Mouse (Mus musculus): ENCODE results near the gene Yipf2. TPM values are rescaled to one million over a fixed set of nuclear protein-coding genes. Genes with fewer than 3 reads are reported as not detected.
"Not testable (repeated sequence)": the region's sequence is repeated elsewhere in the genome, so short reads cannot be mapped to it uniquely, and the experiment has no call there.

Yipf2 gene
- polyA plus RNA-seq, 1 experiment from 2014 or later, result 29.7 TPM

DNA sequence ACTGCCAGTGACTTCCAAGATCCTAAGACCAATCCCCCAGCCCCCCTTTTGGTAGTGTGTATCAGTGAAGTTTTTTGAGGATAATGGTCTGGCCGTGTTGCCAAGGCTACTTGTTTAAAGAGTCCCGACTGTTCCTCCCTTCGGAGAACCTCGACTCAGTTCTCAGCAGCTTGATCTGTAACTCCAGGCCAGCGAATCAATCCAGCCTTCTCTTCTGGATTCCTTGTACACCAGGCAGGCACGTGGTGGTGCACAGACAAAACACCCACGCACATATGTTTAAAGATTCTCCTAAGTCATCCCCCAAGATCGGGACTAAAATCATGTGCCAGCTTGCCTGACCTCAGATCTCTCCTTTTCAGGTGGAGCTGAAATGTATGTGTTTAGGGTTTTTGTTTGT is 1.7 kb upstream of the Yipf2 start:
- Histone ChIP-seq H3K4me1 (peaks cover 27% of the 10 kb centered on the region), H3K36me3 (peaks cover 22% of the 10 kb centered on the region), H3K4me2 (peak overlapping the region; percentile 95), H3K4me3 (peak overlapping the region; percentile 82; the same call in 1 of the 2 replicates)
- ATAC-seq (ENCODE audit: borderline replicate concordance, extremely low read depth, low FRiP score, low TSS enrichment); H3K27me3 ChIP-seq; H3K9ac ChIP-seq; H3K27ac ChIP-seq; H3K9me3 ChIP-seq: not testable (repeated sequence)
- WGBS, result 88% methylated on average over 8 of the region's 8 CpGs

DNA sequence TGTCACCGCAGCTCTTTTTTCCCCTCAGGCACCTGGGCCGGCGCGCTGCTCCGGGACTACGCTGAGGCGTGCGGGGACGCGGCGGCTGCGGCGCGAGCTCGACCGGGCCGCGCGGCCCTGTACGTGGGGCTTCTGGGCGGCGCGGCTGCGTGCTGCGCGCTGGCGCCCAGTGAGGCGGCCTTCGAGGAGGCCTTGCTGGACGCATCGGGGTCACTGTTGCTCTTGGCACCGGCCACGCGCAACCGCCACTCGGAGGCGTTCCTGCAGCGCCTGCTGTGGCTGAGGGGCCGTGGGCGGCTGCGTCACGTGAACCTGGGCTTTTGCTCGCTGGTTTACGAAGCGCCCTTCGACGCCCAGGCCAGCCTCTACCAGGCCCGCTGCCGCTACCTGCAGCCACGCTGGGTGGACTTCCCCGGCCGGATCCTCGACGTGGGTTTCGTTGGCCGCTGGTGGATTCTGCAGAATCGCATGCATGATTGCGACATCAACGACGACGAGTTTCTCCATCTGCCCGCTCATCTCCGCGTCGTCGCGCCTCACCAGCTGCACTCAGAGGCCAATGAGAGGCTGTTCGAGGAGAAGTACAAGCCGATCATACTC is 594 bp upstream of the Yipf2 start:
- no peaks in the 10 kb centered on the region for H3K9me3 ChIP-seq
- H3K27ac ChIP-seq, result peak overlapping the region; percentile 81
- H3K4me3 ChIP-seq, result peak overlapping the region; percentile 82
- H3K4me1 ChIP-seq, result peaks cover 27% of the 10 kb centered on the region
- H3K4me2 ChIP-seq, result peak overlapping the region; percentile 95
- WGBS, result under 1% methylated on average over 69 of the region's 69 CpGs
- ATAC-seq (ENCODE audit: borderline replicate concordance, extremely low read depth, low FRiP score, low TSS enrichment), result peak; percentile 48; the same call in 1 of the 2 replicates
- H3K36me3 ChIP-seq, result peaks cover 33% of the 10 kb centered on the region
- no peaks in the 10 kb centered on the region for H3K27me3 ChIP-seq
- peak overlapping the region; percentile 86 for H3K9ac ChIP-seq

DNA sequence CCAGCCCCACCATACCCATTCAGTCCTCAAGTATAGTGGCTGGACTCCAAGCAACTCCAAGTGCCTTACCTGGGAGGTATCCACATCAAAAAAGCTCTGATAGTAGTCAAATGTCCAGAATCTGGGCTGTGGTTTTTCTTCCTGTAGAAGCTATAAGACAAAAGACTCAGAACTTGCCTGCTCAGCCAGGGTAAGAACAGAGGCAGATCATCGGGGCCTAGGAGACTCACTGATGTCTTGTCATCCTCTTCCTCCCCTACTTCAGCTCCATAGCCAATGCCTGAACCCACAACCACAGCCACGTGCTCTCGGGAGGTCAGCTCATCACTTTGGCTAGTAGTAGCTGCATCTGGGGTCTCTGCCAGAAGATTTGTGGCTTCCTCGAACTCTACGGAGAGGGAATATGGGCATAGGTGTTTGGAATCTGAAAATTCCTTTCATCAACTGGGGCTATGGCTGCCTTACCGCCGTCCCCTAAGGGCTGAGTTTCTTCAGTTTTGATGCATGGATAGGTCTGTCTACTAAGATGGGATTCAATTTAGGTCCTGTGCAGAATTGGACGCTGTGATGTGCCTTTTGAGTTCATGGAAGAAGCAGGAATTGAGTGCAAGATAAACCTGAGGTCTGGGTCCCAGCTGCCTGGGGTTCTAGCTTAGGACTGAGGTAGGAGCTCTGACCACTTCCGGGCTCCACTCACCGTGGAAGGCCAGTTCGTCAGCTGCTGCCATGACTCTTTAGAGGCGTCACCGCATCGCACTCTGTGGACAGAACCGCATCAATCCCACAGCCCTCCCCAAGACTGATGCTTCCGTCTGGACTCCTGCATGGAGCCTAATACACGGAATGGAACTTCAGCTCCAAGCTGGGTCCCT is 561 bp downstream of the Yipf2 start:
- Histone ChIP-seq H3K36me3 (peaks cover 44% of the 10 kb centered on the region), H3K27ac (peak overlapping the region; percentile 49), H3K27me3 (no peaks in the 10 kb centered on the region), H3K4me2 (peak overlapping the region; percentile 95), H3K4me3 (peak overlapping the region; percentile 82), H3K9me3 (no peaks in the 10 kb centered on the region), H3K9ac (peak overlapping the region; percentile 86), H3K4me1 (peaks cover 27% of the 10 kb centered on the region)
- WGBS, result 17% methylated on average over 17 of the region's 17 CpGs
- peak; percentile 46 for ATAC-seq (ENCODE audit: borderline replicate concordance, extremely low read depth, low FRiP score, low TSS enrichment)

DNA sequence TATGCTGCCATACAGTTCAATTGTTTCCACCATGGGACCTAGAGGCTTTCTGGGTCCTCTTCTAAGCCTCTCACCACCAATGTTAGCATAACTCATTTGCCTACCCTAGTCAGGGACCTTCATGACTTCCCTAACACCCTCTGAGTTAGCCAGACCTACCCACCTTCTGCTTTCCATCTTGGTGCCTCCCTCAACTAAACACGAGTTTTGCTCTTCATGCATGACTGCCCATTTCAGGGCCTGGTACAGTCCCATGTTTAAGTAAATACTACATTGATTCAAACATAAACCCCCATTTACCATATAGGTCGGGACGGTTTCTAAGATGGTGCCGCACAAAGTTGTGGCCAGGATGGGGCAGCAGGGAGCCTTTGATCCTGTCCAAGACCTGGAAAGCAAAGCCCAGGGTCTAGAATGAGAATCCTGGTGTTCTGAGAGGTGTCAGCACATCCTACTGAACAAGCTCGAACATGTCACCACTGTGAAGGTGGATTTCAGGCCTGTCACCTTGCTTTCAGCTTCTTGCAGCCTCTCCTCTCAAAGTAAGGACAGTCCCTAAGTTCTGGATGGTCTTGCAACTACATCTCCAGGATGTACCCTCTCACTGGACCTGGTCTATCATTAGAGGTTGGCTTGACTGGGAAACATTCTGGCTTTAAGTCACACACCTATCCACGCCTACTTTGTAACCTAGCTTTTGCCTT is 1.3 kb downstream of the Yipf2 start:
- Histone ChIP-seq H3K36me3 (peaks cover 51% of the 10 kb centered on the region), H3K9ac (no peak overlapping the region)
- no peak for ATAC-seq (ENCODE audit: borderline replicate concordance, extremely low read depth, low FRiP score, low TSS enrichment)

DNA sequence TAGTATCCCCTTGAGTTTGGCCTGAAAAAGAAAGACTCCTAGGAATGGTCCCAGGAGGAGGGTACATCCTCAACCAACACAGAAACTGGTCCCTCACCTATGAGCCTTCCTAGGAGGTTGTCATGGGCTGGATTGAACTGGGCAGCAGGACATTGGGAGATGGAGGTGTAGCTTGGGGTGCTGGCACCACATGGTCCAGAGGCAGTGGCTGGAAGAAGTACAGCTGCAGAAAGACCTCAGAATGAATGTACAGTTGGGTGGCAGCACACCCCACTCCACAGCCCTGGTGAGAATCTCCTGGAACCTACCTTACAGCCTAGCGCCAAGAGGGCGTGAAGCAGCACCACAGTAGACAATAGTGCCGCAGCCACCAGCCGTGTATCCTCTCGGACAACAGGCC is 3.1 kb downstream of the Yipf2 start:
- Histone ChIP-seq H3K36me3 (peaks cover 56% of the 10 kb centered on the region), H3K4me1 (peaks cover 21% of the 10 kb centered on the region), H3K4me2 (no peak overlapping the region), H3K9ac (no peak overlapping the region), H3K27me3 (no peaks in the 10 kb centered on the region), H3K4me3 (no peak overlapping the region), H3K9me3 (no peaks in the 10 kb centered on the region), H3K27ac (no peak overlapping the region)
- ATAC-seq (ENCODE audit: borderline replicate concordance, extremely low read depth, low FRiP score, low TSS enrichment), result no peak
- 92% methylated on average over 5 of the region's 5 CpGs for WGBS

More for the DNA sequence above, 1.3 kb downstream of the Yipf2 start:
- 78% methylated on average over 6 of the region's 6 CpGs for WGBS
- no peaks in the 10 kb centered on the region for H3K9me3 ChIP-seq
- no peak overlapping the region for H3K4me3 ChIP-seq
- H3K4me1 ChIP-seq, result peaks cover 27% of the 10 kb centered on the region
- no peaks in the 10 kb centered on the region for H3K27me3 ChIP-seq
- H3K27ac ChIP-seq, result no peak overlapping the region
- peak overlapping the region; percentile 95; the same call in 1 of the 2 replicates for H3K4me2 ChIP-seq

DNA sequence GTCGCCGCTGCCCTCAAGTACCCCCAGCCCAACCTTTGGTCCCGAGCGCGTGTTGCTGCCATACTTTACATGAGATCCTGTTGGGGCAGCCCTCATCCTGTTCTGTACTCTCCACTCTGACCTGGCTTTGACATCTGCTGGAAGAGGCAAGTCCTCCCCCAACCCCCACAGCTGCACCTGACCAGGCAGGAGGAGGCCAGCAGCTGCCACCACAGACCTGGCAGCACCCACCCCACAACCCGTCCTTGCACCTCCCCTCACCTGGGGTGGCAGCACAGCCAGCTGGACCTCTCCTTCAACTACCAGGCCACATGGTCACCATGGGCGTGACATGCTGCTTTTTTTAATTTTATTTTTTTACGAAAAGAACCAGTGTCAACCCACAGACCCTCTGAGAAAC is 4.3 kb downstream of the Yipf2 start:
- 86% methylated on average over 8 of the region's 8 CpGs for WGBS
- H3K27me3 ChIP-seq, result no peaks in the 10 kb centered on the region
- no peak overlapping the region for H3K9ac ChIP-seq
- H3K4me1 ChIP-seq, result peaks cover 10% of the 10 kb centered on the region
- H3K36me3 ChIP-seq, result peaks cover 67% of the 10 kb centered on the region
- H3K27ac ChIP-seq, result no peak overlapping the region
- no peak overlapping the region for H3K4me3 ChIP-seq
- H3K9me3 ChIP-seq, result no peaks in the 10 kb centered on the region
- no peak for ATAC-seq (ENCODE audit: borderline replicate concordance, extremely low read depth, low FRiP score, low TSS enrichment)
- H3K4me2 ChIP-seq, result no peak overlapping the region

DNA sequence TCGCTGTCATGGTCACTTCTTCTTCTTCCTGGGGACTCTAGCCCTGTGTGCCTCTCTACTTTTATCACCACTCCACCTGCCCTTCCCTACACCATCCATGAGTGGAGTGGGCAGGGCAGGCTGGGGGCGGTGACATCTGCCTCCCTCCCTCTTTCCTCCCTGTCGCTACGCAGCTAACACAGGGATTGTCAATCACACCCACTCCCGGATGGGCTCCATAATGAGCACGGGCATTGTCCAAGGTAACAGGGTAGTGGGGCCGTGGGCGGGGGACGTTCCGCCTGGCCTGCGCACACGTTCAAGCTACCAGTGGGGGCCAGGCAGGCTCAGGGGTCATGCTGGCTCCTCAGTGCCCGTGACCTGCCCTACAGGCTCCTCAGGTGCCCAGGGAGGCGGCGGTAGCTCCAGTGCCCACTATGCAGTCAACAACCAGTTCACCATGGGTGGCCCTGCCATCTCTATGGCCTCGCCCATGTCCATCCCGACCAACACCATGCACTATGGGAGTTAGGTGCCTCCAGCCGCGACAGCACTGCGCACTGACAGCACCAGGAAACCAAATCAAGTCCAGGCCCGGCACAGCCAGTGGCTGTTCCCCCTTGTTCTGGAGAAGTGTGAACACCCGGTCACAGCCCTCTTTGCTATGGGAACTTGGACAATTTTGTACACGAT is 4.8 kb downstream of the Yipf2 start:
- 89% methylated on average over 21 of the region's 23 CpGs for WGBS
- H3K9ac ChIP-seq, result no peak overlapping the region

DNA sequence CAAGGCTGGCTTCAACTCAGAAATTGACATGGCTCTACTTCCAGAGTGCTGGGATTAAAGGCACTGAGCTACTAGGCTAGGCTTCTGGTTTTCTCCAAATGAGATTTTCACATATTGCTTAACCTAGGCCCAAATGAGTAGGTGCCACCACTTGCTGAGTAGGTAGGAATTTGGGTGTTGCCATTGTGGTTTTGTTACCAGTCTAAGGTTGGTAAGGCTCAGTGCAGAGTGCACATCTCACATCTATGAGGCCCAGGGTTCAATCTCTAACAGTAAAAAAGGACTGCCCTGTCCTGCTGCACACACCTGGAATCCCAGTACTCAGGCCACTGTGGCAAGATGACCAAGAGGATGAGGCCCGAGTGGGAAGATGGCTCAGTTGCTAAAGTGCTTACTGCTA is 7.2 kb downstream of the Yipf2 start:
- WGBS, result 78% methylated on average over 1 of the region's 1 CpGs
- Histone ChIP-seq H3K9me3 (no peaks in the 10 kb centered on the region), H3K4me2 (no peak overlapping the region), H3K4me1 (no peaks in the 10 kb centered on the region), H3K27me3 (no peaks in the 10 kb centered on the region), H3K9ac (no peak overlapping the region), H3K36me3 (peaks cover 96% of the 10 kb centered on the region), H3K27ac (no peak overlapping the region), H3K4me3 (no peak overlapping the region)
- no peak for ATAC-seq (ENCODE audit: borderline replicate concordance, extremely low read depth, low FRiP score, low TSS enrichment)

More for the DNA sequence above, 4.8 kb downstream of the Yipf2 start:
- ATAC-seq (ENCODE audit: borderline replicate concordance, extremely low read depth, low FRiP score, low TSS enrichment), result no peak
- Histone ChIP-seq H3K36me3 (peaks cover 72% of the 10 kb centered on the region), H3K4me1 (peaks cover 10% of the 10 kb centered on the region), H3K4me3 (no peak overlapping the region), H3K27ac (no peak overlapping the region), H3K27me3 (no peaks in the 10 kb centered on the region), H3K9me3 (no peaks in the 10 kb centered on the region), H3K4me2 (no peak overlapping the region)

DNA sequence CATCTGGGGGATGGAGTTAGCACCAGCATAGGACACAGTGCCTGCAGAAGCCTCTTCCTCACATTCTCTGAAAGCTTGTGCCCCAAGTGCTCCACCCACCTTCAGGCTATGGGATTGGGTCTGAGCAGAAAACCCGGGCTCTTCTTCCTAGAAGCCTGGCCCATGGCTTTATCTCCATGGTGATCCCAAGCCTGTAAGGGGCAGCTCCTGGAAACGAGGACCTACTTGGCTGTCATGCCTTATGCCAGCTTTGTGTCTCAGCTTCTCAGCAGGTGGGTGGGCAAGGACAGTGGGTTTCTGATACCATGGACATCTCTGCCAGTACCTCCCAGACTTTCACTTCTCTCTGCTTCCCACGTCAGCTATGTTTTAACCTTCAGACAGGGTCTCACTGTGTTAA is 14.4 kb downstream of the Yipf2 start:
- no peak for ATAC-seq (ENCODE audit: borderline replicate concordance, extremely low read depth, low FRiP score, low TSS enrichment)
- WGBS, result 73% methylated on average over 3 of the region's 3 CpGs
- no peak overlapping the region for H3K9ac ChIP-seq

DNA sequence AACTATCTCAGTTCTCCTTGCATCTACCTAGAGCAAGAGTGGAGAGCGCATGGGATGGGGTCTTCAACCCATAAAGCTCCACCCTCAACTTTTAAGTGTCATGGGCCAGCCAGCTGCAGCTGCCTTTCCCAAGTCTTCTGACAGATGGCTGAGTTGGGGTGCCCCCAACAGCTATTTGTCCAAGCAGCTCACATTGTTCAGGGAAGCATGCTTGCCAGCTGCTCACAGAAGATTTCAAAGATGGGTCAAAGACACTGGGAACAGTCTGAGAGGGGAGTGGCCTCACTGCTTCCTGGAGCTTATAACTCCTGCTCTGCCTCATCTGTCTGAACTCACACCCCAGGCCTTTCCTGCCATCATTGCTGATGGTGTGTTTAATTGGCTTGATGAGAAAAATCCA is 16.3 kb downstream of the Yipf2 start:
- H3K4me2 ChIP-seq, result no peak overlapping the region
- no peaks in the 10 kb centered on the region for H3K27me3 ChIP-seq
- ATAC-seq (ENCODE audit: borderline replicate concordance, extremely low read depth, low FRiP score, low TSS enrichment), result no peak
- peaks cover 86% of the 10 kb centered on the region for H3K36me3 ChIP-seq
- no peak overlapping the region for H3K9ac ChIP-seq
- H3K4me1 ChIP-seq, result no peaks in the 10 kb centered on the region
- H3K27ac ChIP-seq, result no peak overlapping the region
- H3K4me3 ChIP-seq, result no peak overlapping the region
- no peaks in the 10 kb centered on the region for H3K9me3 ChIP-seq
- whole genome bisulfite sequencing, result 95% methylated on average over 1 of the region's 1 CpGs

More for the DNA sequence above, 14.4 kb downstream of the Yipf2 start:
- Histone ChIP-seq H3K4me3 (no peak overlapping the region), H3K27me3 (no peaks in the 10 kb centered on the region), H3K27ac (no peak overlapping the region), H3K36me3 (peaks cover 89% of the 10 kb centered on the region), H3K4me2 (no peak overlapping the region), H3K9me3 (no peaks in the 10 kb centered on the region), H3K4me1 (no peaks in the 10 kb centered on the region)

DNA sequence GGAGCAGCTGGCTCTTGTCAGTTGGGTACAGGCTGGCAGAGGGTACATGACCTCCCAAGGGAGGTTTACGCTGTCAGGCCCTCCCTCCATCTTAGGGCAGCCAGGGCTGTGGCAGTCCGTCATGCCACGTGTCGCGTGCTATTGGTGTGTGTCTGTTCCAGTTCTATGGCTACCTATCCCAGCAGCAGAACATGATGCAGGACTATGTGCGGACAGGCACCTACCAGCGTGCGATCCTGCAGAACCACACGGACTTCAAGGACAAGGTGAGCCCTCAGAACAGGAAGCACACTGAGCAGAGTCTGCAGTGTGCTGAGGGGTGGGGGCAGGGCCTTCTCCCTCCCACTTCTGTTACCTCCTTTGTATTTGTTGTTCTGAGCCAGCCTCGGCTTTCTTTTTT is 17.4 kb downstream of the Yipf2 start:
- WGBS, result 92% methylated on average over 10 of the region's 10 CpGs
- no peak for ATAC-seq (ENCODE audit: borderline replicate concordance, extremely low read depth, low FRiP score, low TSS enrichment)
- H3K36me3 ChIP-seq, result peaks cover 86% of the 10 kb centered on the region
- no peak overlapping the region for H3K27ac ChIP-seq
- H3K27me3 ChIP-seq, result no peaks in the 10 kb centered on the region
- H3K4me3 ChIP-seq, result no peak overlapping the region
- no peaks in the 10 kb centered on the region for H3K9me3 ChIP-seq
- no peak overlapping the region for H3K4me2 ChIP-seq
- H3K4me1 ChIP-seq, result no peaks in the 10 kb centered on the region
- H3K9ac ChIP-seq, result no peak overlapping the region

Data from lung, embryonic 15.5 days (tissue).